Mouse (Mus musculus) hindbrain, embryonic 16.5 days (tissue): ENCODE measurements at regions not wholly inside any gene's neighbourhood (a gene's known extent, or its start where the extent isn't known, plus 50 kb on each side); places are given as distances from the start of the nearest gene placed in this dataset.

Experiments used
- ATAC-seq: fragments of 200-750 bp; cut with Nextera tagmentation; 2 replicates; pipeline ENCODE4 v1.8.0; 2017; ENCODE audit warnings: moderate TSS enrichment, moderate library complexity
- H3K27ac ChIP-seq: fragments of 300-500 bp; sonication (generic); 2 replicates; pipeline ENCODE4 v1.5.1; 2014; ENCODE audit warnings: low read depth, mild to moderate bottlenecking, control low read depth, low read length, moderate library complexity
- H3K27me3 ChIP-seq: fragments of 300-500 bp; sonication (generic); replicated peaks from 2 replicates; pipeline ENCODE4 v1.6.1; 2014; ENCODE audit warnings: low read length; ENCODE audit not compliant: control insufficient read depth, insufficient read depth
- H3K36me3 ChIP-seq: fragments of 300-500 bp; sonication (generic); 2 replicates; pipeline ENCODE4 v1.6.1; 2014; ENCODE audit warnings: mild to moderate bottlenecking, low read length, moderate library complexity, mixed read lengths; ENCODE audit not compliant: control insufficient read depth, insufficient read depth
- H3K4me1 ChIP-seq: fragments of 300-500 bp; sonication (generic); 2 replicates; pipeline ENCODE4 v1.6.1; 2014; ENCODE audit warnings: low read depth, low read length; ENCODE audit not compliant: control insufficient read depth, insufficient read depth
- H3K4me2 ChIP-seq: fragments of 300-500 bp; sonication (generic); 2 replicates; pipeline ENCODE4 v1.6.1; 2014; ENCODE audit warnings: mild to moderate bottlenecking, low read length, control low read depth, moderate library complexity
- H3K4me3 ChIP-seq: fragments of 300-500 bp; sonication (generic); 2 replicates; pipeline ENCODE4 v1.5.1; 2014; ENCODE audit warnings: mild to moderate bottlenecking, low read length, control low read depth, moderate library complexity
- H3K9ac ChIP-seq: fragments of 300-500 bp; sonication (generic); 2 replicates; pipeline ENCODE4 v1.6.1; 2014; ENCODE audit warnings: low read depth, mild to moderate bottlenecking, control low read depth, low read length, moderate library complexity
- H3K9me3 ChIP-seq: fragments of 300-500 bp; sonication (generic); 2 replicates; pipeline ENCODE4 v1.6.1; 2014; ENCODE audit warnings: mild to moderate bottlenecking, low read length, moderate library complexity; ENCODE audit not compliant: control insufficient read depth
- WGBS: fragments of 180-500 bp; shearing (Covaris S2); extraction: QIAGEN DNeasy Blood & Tissue Kit; methylation state at CpG from one replicate; pipeline ENCODE4 v1.1.7; 2014; 5-methylcytosine and 5-hydroxymethylcytosine counted together

DNA sequence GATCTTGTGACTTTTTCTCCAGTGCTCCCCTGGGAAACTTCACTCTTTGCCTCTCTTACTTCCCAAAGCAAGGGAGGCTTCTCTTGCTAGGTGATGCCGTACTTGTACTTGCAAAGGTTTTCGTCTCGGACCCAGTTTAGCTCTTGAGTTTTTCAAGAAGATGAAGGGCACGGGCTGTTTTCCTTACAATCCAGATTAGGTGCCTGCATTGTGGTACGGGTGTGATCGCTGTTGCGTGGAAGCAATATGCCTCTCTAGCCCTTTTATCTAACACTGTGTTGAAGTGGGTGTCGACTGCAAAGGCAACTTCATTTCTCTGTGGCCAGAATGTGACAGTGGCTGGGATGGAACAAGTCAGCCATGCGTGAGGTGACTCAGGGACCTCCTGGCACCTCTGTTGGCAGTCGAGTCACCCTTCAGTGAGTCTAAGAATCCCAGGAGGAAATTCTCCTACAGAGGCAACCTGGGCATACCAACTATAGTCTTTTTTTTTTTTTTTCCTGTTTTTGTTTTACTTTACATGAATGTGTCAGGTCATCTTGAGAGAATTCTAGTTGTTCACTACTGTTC, 138.7 kb upstream of the Dnajc19 start:
- 75% methylated on average over 10 of the region's 10 CpGs for WGBS

DNA sequence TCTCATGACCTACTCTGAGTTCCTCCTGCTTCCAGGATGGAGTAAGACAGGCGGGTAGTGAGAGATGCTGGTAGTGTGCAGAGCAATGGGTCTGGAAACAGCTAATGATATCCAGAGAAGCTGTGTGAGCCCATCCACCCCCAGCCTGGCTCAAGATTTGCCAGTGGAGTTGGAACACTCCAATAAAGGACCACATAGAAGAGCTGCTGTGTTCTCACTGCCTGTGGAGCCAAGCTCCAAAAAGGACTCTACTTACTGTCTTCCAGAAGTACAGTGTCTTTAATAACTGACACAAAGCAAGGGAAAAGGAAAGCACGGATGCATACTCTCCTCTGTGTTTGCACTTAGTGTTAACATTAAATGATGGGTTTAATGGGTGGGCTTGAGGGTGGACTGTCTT, 138.0 kb upstream of the Dnajc19 start:
- 91% methylated on average over 2 of the region's 2 CpGs for WGBS
- no peaks in the 10 kb centered on the region for H3K36me3 ChIP-seq
- no peak overlapping the region for H3K9ac ChIP-seq
- no peaks in the 10 kb centered on the region for H3K4me1 ChIP-seq
- no peaks in the 10 kb centered on the region; the same call in 1 of the 2 replicates for H3K27me3 ChIP-seq
- no peak for ATAC-seq
- no peaks in the 10 kb centered on the region for H3K9me3 ChIP-seq
- H3K27ac ChIP-seq, result no peak overlapping the region
- H3K4me2 ChIP-seq, result no peak overlapping the region
- no peak overlapping the region for H3K4me3 ChIP-seq

More for the DNA sequence above, 138.7 kb upstream of the Dnajc19 start:
- no peak overlapping the region for H3K27ac ChIP-seq
- no peaks in the 10 kb centered on the region for H3K4me1 ChIP-seq
- no peaks in the 10 kb centered on the region for H3K36me3 ChIP-seq
- H3K9ac ChIP-seq, result no peak overlapping the region
- no peak overlapping the region for H3K4me2 ChIP-seq
- no peaks in the 10 kb centered on the region for H3K9me3 ChIP-seq
- H3K4me3 ChIP-seq, result no peak overlapping the region
- H3K27me3 ChIP-seq, result no peaks in the 10 kb centered on the region; the same call in 1 of the 2 replicates
- no peak for ATAC-seq

DNA sequence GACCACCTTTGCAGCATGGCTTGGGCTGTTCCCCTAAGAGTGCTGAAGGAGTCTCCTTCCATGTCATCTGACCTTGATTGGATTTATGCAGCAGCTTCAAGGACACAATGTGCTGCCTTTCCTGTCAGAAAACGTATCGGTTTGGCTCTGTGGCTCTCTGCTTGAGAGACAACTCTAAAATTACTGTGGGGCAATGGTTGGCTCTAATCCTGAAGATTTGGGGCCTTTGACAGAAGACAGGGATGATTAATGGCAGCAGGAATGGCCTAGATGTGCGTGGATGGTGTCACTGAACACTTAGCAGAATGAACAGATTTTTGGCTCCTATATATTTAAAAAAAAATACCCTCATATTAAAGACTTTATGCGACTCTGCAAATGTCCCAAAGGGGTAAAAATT, 136.8 kb upstream of the Dnajc19 start:
- WGBS, result 79% methylated on average over 4 of the region's 4 CpGs
- no peak overlapping the region for H3K27ac ChIP-seq
- no peaks in the 10 kb centered on the region for H3K9me3 ChIP-seq
- H3K4me2 ChIP-seq, result no peak overlapping the region
- no peaks in the 10 kb centered on the region for H3K36me3 ChIP-seq
- no peak overlapping the region for H3K9ac ChIP-seq
- ATAC-seq, result no peak
- no peak overlapping the region for H3K4me3 ChIP-seq
- H3K4me1 ChIP-seq, result no peaks in the 10 kb centered on the region
- H3K27me3 ChIP-seq, result no peaks in the 10 kb centered on the region; the same call in 1 of the 2 replicates

DNA sequence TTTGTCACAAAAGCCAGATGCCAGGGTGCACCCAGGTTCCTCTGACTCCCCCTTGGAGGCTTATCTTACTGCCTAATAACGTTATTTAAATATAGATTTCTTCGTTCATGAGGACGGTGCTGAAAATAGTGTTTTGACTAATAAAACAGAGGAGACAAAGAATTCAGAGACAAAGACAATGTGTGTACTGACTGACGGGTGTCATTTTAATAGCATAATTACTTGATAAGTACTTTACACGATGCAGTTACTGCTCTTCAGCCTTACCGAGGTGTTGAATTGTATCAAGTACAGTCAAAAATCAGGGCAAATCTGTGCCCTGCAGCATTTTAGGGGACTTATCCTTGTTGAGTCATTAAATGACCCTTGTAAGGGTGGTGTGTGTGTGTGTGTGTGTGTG, 133.1 kb upstream of the Dnajc19 start:
- H3K4me1 ChIP-seq, result no peaks in the 10 kb centered on the region
- no peak for ATAC-seq
- H3K9me3 ChIP-seq, result no peaks in the 10 kb centered on the region
- 89% methylated on average over 6 of the region's 6 CpGs for WGBS
- no peak overlapping the region for H3K27ac ChIP-seq
- H3K27me3 ChIP-seq, result no peaks in the 10 kb centered on the region; the same call in 1 of the 2 replicates
- H3K9ac ChIP-seq, result no peak overlapping the region
- H3K36me3 ChIP-seq, result no peaks in the 10 kb centered on the region
- no peak overlapping the region for H3K4me2 ChIP-seq
- no peak overlapping the region for H3K4me3 ChIP-seq

DNA sequence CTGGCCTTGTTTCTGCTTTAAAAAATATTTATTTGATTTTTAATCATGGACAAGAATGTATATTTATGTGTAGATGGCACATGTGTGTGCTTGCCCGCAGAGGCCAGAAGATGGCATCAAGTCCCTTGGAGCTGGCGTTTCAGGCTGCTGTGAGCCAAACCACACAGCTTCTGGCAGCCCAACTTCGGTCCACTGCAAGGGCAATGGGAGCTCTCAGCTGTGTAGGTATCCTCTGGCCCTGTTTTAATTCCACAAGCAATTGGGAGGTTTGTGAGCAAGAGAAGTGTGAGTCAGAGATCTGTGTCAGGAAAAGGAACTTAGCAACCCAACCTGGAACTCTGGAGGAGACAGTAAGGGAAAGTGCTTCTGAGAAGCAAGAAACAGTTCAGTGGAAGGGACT, 125.3 kb upstream of the Dnajc19 start:
- no peak overlapping the region for H3K9ac ChIP-seq
- H3K27me3 ChIP-seq, result no peaks in the 10 kb centered on the region
- no peak for ATAC-seq
- no peaks in the 10 kb centered on the region for H3K4me1 ChIP-seq
- no peak overlapping the region for H3K4me2 ChIP-seq
- no peak overlapping the region for H3K27ac ChIP-seq
- H3K4me3 ChIP-seq, result no peak overlapping the region
- H3K9me3 ChIP-seq, result no peaks in the 10 kb centered on the region
- 90% methylated on average over 3 of the region's 3 CpGs for WGBS
- H3K36me3 ChIP-seq, result no peaks in the 10 kb centered on the region

DNA sequence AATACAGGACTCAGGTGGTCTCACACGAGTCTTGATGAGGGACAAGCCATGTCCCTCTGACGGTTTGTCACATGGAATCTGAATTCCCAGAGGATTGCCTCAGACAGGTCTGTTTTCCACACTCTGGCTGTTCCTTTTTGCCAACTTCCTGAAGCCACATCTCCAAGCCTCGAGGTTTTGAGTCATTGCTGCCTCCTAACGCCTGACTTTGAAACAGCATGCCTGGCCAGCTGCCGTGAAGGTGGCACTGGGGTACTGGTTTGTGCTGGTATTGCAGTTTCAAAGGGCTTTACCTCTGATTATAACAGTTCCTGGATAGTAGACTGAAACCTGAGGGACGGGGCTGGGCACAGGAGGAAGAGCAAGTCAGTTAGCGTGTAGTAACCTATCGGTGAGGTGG, 117.1 kb upstream of the Dnajc19 start:
- Histone ChIP-seq H3K4me1 (peaks cover 7% of the 10 kb centered on the region; the same call in 1 of the 2 replicates), H3K4me2 (peak overlapping the region; percentile 21; the same call in 1 of the 2 replicates), H3K27ac (no peak overlapping the region), H3K9ac (no peak overlapping the region), H3K9me3 (no peaks in the 10 kb centered on the region), H3K27me3 (no peaks in the 10 kb centered on the region), H3K36me3 (no peaks in the 10 kb centered on the region), H3K4me3 (peak overlapping the region; percentile 8; the same call in 1 of the 2 replicates)
- 36% methylated on average over 8 of the region's 8 CpGs for WGBS
- ATAC-seq, result peak; percentile 41; the same call in 1 of the 2 replicates

DNA sequence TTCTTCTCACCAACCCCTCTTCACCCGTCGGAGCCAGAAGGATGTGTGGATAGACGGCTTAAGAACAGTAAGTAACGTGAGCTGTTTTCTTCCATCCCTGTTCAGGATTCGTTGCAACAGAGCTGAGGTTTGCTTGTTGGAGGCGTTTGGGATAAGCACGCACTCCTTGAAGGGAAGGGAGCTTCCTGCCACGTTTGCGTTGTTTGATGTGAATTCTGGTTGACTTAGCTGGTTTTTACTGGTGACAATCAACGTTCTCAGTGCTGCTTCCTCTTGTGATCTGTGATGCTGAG, 116.0 kb upstream of the Dnajc19 start:
- peaks cover 7% of the 10 kb centered on the region; the same call in 1 of the 2 replicates for H3K4me1 ChIP-seq
- no peaks in the 10 kb centered on the region for H3K9me3 ChIP-seq
- peak overlapping the region; percentile 33 for H3K4me2 ChIP-seq
- H3K9ac ChIP-seq, result no peak overlapping the region
- H3K4me3 ChIP-seq, result peak overlapping the region; percentile 25
- H3K27ac ChIP-seq, result no peak overlapping the region
- no peaks in the 10 kb centered on the region for H3K27me3 ChIP-seq
- no peaks in the 10 kb centered on the region for H3K36me3 ChIP-seq
- ATAC-seq, result no peak
- WGBS, result 24% methylated on average over 10 of the region's 10 CpGs

DNA sequence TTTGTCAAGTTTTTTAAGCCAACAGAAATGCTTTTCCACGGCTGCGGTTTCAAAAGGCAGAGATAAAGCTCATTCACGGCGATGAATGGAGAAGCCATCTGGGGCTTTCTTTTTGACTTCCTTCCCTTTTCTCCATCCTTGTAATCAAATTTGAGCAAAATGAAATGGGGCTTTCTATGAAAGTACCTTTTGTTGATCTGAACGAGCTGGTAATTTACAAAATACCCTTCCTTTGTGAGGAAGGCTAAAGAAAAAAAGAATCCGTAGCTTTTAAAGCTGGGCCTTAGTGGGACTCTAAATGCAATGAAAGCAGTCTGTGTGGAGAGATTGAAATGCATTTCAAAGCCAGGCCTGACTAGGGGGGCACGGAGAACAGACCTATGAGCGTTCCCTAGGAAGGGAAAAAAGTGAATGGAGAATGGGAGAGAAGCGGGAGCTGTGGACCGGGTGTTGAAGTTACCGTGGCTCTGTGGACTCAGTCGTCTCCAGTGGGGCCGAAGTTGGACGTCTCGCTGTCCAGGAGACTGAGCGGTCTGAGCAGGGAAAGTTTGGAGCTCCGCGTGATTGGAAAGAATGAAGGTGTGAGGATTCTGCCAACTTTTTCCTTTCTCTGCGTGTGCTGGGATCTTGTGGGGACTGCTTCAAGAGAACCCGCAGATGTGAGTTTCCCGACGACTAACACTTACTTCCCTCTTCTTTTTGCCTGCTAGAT, 115.5 kb upstream of the Dnajc19 start:
- no peaks in the 10 kb centered on the region for H3K36me3 ChIP-seq
- H3K4me1 ChIP-seq, result peaks cover 7% of the 10 kb centered on the region; the same call in 1 of the 2 replicates
- H3K4me2 ChIP-seq, result peak overlapping the region; percentile 33
- no peak overlapping the region; the same call in 1 of the 2 replicates for H3K9ac ChIP-seq
- 25% methylated on average over 22 of the region's 22 CpGs for WGBS
- no peak overlapping the region for H3K27ac ChIP-seq
- peak overlapping the region; percentile 25 for H3K4me3 ChIP-seq
- H3K9me3 ChIP-seq, result no peaks in the 10 kb centered on the region
- H3K27me3 ChIP-seq, result no peaks in the 10 kb centered on the region
- peak; percentile 30; the same call in 1 of the 2 replicates for ATAC-seq

DNA sequence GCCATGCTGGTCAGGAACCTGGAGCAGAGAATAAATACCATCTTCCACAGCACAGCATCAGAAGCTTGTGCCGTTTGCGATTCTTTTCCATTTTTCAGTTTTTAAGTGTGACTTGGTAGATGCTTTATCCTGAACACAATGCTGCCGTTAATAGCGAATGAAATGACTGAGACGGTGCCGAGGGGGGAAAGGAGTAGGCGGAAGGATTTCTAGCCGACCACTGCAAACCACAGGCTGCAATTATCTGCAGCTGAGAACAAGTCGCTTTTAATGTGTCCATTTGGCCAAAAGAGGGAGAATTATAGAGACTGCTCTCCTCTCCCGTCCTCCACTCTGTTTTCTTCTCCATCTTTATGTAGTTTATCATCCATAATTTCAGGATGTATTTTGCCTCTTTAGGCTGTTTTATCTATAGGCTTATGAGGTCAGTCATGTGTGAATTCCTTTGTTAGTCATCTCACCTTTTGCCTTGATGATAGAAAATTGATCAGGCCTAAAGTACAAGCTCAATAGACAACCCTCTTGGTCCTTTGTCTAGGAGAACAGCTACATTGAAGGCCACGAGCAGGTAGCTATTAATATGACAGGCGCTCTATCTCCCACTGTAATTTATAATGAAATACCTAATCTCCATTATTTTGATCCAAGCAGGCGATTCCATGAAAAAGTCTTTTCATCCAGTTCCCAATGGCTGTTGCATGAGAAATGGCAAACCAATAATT, 114.8 kb upstream of the Dnajc19 start:
- 0 out of 2 replicates have a peak, but pooled peaks have one; percentile 46 for ATAC-seq
- H3K9me3 ChIP-seq, result no peaks in the 10 kb centered on the region
- H3K9ac ChIP-seq, result peak overlapping the region; percentile 39; the same call in 1 of the 2 replicates
- H3K27ac ChIP-seq, result 0 out of 2 replicates have a peak overlapping the region, but pooled peaks have one; percentile 20
- peak overlapping the region; percentile 40 for H3K4me2 ChIP-seq
- no peaks in the 10 kb centered on the region for H3K36me3 ChIP-seq
- H3K4me3 ChIP-seq, result no peak overlapping the region
- H3K27me3 ChIP-seq, result no peaks in the 10 kb centered on the region
- peaks cover 7% of the 10 kb centered on the region; the same call in 1 of the 2 replicates for H3K4me1 ChIP-seq
- whole genome bisulfite sequencing, result 36% methylated on average over 13 of the region's 13 CpGs
